Mouse (Mus musculus): ENCODE data around the gene Pop5. TPM values are rescaled to one million over a fixed set of nuclear protein-coding genes. Genes with fewer than 3 reads are reported as not detected.

The Pop5 gene
- polyA plus RNA-seq, 1 experiment from 2014 or later = 143 TPM

DNA sequence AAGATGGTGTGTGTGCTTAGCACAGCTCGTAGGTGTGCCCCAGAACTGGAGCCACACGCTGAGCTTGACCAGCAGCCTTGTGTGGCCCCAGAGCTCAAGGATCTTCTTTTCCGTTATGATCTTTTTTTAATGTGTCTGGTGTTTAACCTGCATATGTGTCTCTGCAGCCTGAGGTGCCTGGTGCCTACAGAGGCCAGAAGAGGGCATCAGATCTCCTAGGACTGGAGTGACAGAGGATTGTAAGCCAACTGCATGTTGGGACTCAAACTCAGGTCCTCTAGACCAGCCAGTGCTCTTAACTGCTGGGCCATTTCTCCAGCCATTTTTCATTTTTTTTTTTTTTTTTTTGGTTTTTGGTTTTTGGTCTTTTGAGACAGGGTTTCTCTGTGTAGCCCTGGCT is 49.1 kb downstream of the Pop5 start:
- H3K4me1 ChIP-seq = peaks cover 37% of the 10 kb centered on the region
- H3K9ac ChIP-seq = no peak overlapping the region
- H3K36me3 ChIP-seq = peaks cover 62% of the 10 kb centered on the region
- no peak overlapping the region for H3K4me2 ChIP-seq
- no peaks in the 10 kb centered on the region for H3K9me3 ChIP-seq (replicated peaks)
- no peak overlapping the region for H3K27ac ChIP-seq
- peak; percentile 47; the same call in 1 of the 2 replicates for ATAC-seq
- no peaks in the 10 kb centered on the region for H3K27me3 ChIP-seq (replicated peaks)
- H3K4me3 ChIP-seq = no peak overlapping the region
- 89% methylated on average over 3 of the region's 3 CpGs for WGBS (ENCODE audit: insufficient replicate concordance)

DNA sequence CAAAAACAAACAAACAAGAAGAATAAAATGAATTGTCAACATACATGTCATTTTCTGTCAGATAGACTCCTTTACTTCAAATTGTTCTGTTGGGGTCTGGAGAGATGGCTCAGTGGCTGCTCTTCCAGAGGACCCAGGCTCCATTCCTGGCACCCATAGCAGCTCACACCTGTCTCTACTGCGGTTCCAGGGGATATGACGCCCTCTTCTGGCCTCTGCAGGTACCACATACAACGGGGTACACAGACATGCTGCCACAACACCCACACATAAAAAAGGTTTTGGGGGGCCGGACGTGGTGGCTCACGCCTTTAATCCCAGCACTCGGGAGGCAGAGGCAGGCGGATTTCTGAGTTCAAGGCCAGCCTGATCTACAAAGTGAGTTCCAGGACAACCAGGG is 58.5 kb downstream of the Pop5 start:
- Histone ChIP-seq H3K36me3 (peaks cover 94% of the 10 kb centered on the region), H3K27ac (no peak overlapping the region), H3K4me3 (no peak overlapping the region), H3K9ac (no peak overlapping the region), H3K9me3 (replicated peaks) (no peaks in the 10 kb centered on the region), H3K4me1 (peaks cover 40% of the 10 kb centered on the region), H3K27me3 (replicated peaks) (no peaks in the 10 kb centered on the region), H3K4me2 (no peak overlapping the region)
- WGBS (ENCODE audit: insufficient replicate concordance) = 85% methylated on average over 8 of the region's 8 CpGs
- no peak for ATAC-seq

Other genes with a start within 250 kb of the Pop5 start
- gene Sppl3, start 224.7 kb upstream of the Pop5 start, polyA plus RNA-seq (2016; fragmentation: Nextera tagmentation; extraction: Ambion mirVana) = 19.3 and 23.7 TPM in 2 replicates
- gene Gm10401, start 137.5 kb upstream of the Pop5 start, polyA plus RNA-seq (2016; fragmentation: Nextera tagmentation; extraction: Ambion mirVana) = 12.2 and 15.1 TPM in 2 replicates
- gene Acads, start 116.5 kb upstream of the Pop5 start, polyA plus RNA-seq (2016; fragmentation: Nextera tagmentation; extraction: Ambion mirVana) = 43.9 and 51.1 TPM in 2 replicates
- 16.1 and 17.6 TPM in 2 replicates for gene Unc119b, start 100.9 kb upstream of the Pop5 start, polyA plus RNA-seq (2016; fragmentation: Nextera tagmentation; extraction: Ambion mirVana)
- 46.8 and 49.2 TPM in 2 replicates for gene Mlec, start 77.7 kb upstream of the Pop5 start, polyA plus RNA-seq (2016; fragmentation: Nextera tagmentation; extraction: Ambion mirVana)
- 0.20 and 0.36 TPM in 2 replicates for gene Cabp1, start 41.5 kb upstream of the Pop5 start, polyA plus RNA-seq (2016; fragmentation: Nextera tagmentation; extraction: Ambion mirVana)
- 166 and 172 TPM in 2 replicates for gene Rnf10, start 37.1 kb downstream of the Pop5 start, polyA plus RNA-seq (2016; fragmentation: Nextera tagmentation; extraction: Ambion mirVana)
- gene Coq5, start 43.8 kb downstream of the Pop5 start, polyA plus RNA-seq (2016; fragmentation: Nextera tagmentation; extraction: Ambion mirVana) = 43.3 and 46.2 TPM in 2 replicates
- gene Dynll1, start 65.2 kb downstream of the Pop5 start, polyA plus RNA-seq (2016; fragmentation: Nextera tagmentation; extraction: Ambion mirVana) = 825 and 857 TPM in 2 replicates
- gene Srsf9, start 91.3 kb downstream of the Pop5 start, polyA plus RNA-seq (2016; fragmentation: Nextera tagmentation; extraction: Ambion mirVana) = 195 and 200 TPM in 2 replicates
- gene Gatc, start 105.3 kb downstream of the Pop5 start, polyA plus RNA-seq (2016; fragmentation: Nextera tagmentation; extraction: Ambion mirVana) = 20.6 and 21.2 TPM in 2 replicates
- gene Triap1, start 105.4 kb downstream of the Pop5 start, polyA plus RNA-seq (2016; fragmentation: Nextera tagmentation; extraction: Ambion mirVana) = 43.8 and 45.9 TPM in 2 replicates
- gene Cox6a1, start 113.1 kb downstream of the Pop5 start, polyA plus RNA-seq (2016; fragmentation: Nextera tagmentation; extraction: Ambion mirVana) = 783 and 814 TPM in 2 replicates
- gene Msi1, start 193.8 kb downstream of the Pop5 start, polyA plus RNA-seq (2016; fragmentation: Nextera tagmentation; extraction: Ambion mirVana) = 2.5 and 2.7 TPM in 2 replicates
- 0.42 and 0.69 TPM in 2 replicates for gene Pla2g1b, start 230.4 kb downstream of the Pop5 start, polyA plus RNA-seq (2016; fragmentation: Nextera tagmentation; extraction: Ambion mirVana)
- 6.3 and 7.5 TPM in 2 replicates for gene Sirt4, start 248.9 kb downstream of the Pop5 start, polyA plus RNA-seq (2016; fragmentation: Nextera tagmentation; extraction: Ambion mirVana)